In genomic region chr4:94557145-94557544, GRCm38 (mm10) we compare ENCODE assay signal across 9 mouse cellular contexts. TPM values are rescaled to one million over a fixed set of nuclear protein-coding genes. Genes with fewer than 3 reads are reported as not detected.
DNase-seq lines count a peak whose midpoint lies in the region; ATAC-seq and TF ChIP-seq lines count a peak whose summit lies in the region.
"Had no signal": no experiment of that assay in that cellular context is flagged by ENCODE, and none has a peak within 500 bp of the region (broad histone marks: within the 10 kb centered on the region; RNA-seq: fewer than 3 reads in every experiment).

No protein-coding gene starts in this region.

- TF ChIP-seq POLR2A in limb, embryonic 14.5 days (IDR thresholded peaks at IDR 0.05; ENCODE audit: borderline replicate concordance, extremely low read depth, insufficient read depth, insufficient read length), result no peak

- no peaks in the 10 kb centered on the region for H3K27me3 ChIP-seq in C2C12 (ENCODE audit: control insufficient read depth, insufficient read depth, insufficient read length)
- no peaks in the 10 kb centered on the region for H3K27me3 ChIP-seq in forebrain, embryonic 13.5 days
- no peaks in the 10 kb centered on the region for H3K27me3 ChIP-seq in limb, embryonic 14.5 days (ENCODE audit: control insufficient read depth, insufficient read depth, low read length)

- no peak overlapping the region for H3ac ChIP-seq in C2C12 (ENCODE audit: control insufficient read depth, insufficient read length, low read depth)

- peaks cover 10% of the 10 kb centered on the region for H3K4me1 ChIP-seq in forebrain, embryonic 13.5 days
- no peaks in the 10 kb centered on the region for H3K4me1 ChIP-seq in limb, embryonic 14.5 days (ENCODE audit: control insufficient read depth, insufficient read depth, low read length)

- H3K4me3 ChIP-seq in C2C12 (ENCODE audit: insufficient read depth, poor library complexity, severe bottlenecking), result peak overlapping the region; percentile 92
- peak overlapping the region; percentile 95; the same call in 1 of the 2 replicates for H3K4me3 ChIP-seq in forebrain, embryonic 13.5 days
- peak overlapping the region; percentile 86 for H3K4me3 ChIP-seq in limb, embryonic 14.5 days (replicated peaks; ENCODE audit: low read length)

- WGBS in forebrain, embryonic 13.5 days, result 75% methylated on average over 7 of the region's 7 CpGs
- WGBS in limb, embryonic 14.5 days, result 75% methylated on average over 7 of the region's 7 CpGs

- H3K79me3 ChIP-seq in C2C12 (ENCODE audit: low read depth), result peaks cover 20% of the 10 kb centered on the region

- H3K79me2 ChIP-seq in C2C12 (ENCODE audit: control insufficient read depth, insufficient read depth), result peaks cover 43% of the 10 kb centered on the region

- no peak overlapping the region for H3K9ac ChIP-seq in forebrain, embryonic 13.5 days
- no peak overlapping the region for H3K9ac ChIP-seq in limb, embryonic 14.5 days (ENCODE audit: low read depth, low read length, severe bottlenecking)

- no peak overlapping the region for H3K27ac ChIP-seq in forebrain, embryonic 13.5 days
- no peak overlapping the region for H3K27ac ChIP-seq in limb, embryonic 14.5 days (replicated peaks; ENCODE audit: low read depth, low read length)

- H3K36me3 ChIP-seq in C2C12 (ENCODE audit: control insufficient read depth, insufficient read depth), result no peaks in the 10 kb centered on the region
- H3K36me3 ChIP-seq in forebrain, embryonic 13.5 days (ENCODE audit: poor library complexity, severe bottlenecking), result no peaks in the 10 kb centered on the region
- no peaks in the 10 kb centered on the region for H3K36me3 ChIP-seq in limb, embryonic 14.5 days (ENCODE audit: control insufficient read depth, insufficient read depth, low read length)

- H3K4me2 ChIP-seq in forebrain, embryonic 13.5 days, result peak overlapping the region; percentile 32; the same call in 1 of the 2 replicates
- peak overlapping the region; percentile 47 for H3K4me2 ChIP-seq in limb, embryonic 14.5 days (replicated peaks; ENCODE audit: low read depth, low read length, severe bottlenecking)

- TF ChIP-seq CTCF in C2C12 (IDR thresholded peaks at IDR 0.05; ENCODE audit: control insufficient read depth, insufficient read depth, insufficient read length), result no peak

- peak; percentile 2; the same call in 1 of the 2 replicates for ATAC-seq in forebrain, embryonic 13.5 days
- no peak for ATAC-seq in limb, embryonic 14.5 days (ENCODE audit: low FRiP score, low read depth)

- no peaks in the 10 kb centered on the region for H3K9me3 ChIP-seq in forebrain, embryonic 13.5 days (replicated peaks)
- no peaks in the 10 kb centered on the region for H3K9me3 ChIP-seq in limb, embryonic 14.5 days (ENCODE audit: control insufficient read depth, low read length)

- peak; percentile 74 for DNase-seq in heart, adult 11 months
- no peak for DNase-seq in heart, postnatal 10 days
- DNase-seq in limb, embryonic 14.5 days (ENCODE audit: low spot score), result no peak
- no peak for DNase-seq in adipocyte (ENCODE audit: low spot score)
- no peak for DNase-seq in urinary bladder, postnatal 36 days (ENCODE audit: low spot score in 2 of 2)
- DNase-seq in left cerebral cortex, postnatal 14 days (ENCODE audit: low spot score in 2 of 2), result no peak

- intact Hi-C loops in heart, postnatal 10 days (cut with DNase I), result loop anchor here (5.0 kb wide), 1 partner anchor 45 kb away; the partner anchor contains the start of gene Plaa
- intact Hi-C loops in left cerebral cortex, postnatal 14 days (cut with DNase I), result no loop called here

TF ChIP-seq in C2C12, 6 proteins besides CTCF, POLR2A, EP300 and RAD21:
- TF ChIP-seq FOSL1 (IDR thresholded peaks at IDR 0.05; ENCODE audit: insufficient read depth, low read length, poor library complexity, severe bottlenecking) (no peak), MAX (IDR thresholded peaks at IDR 0.05) (no peak), MYOD1 (IDR thresholded peaks at IDR 0.05; ENCODE audit: control insufficient read depth, insufficient read length, low read depth) (no peak)

RNA-seq across cellular contexts. Expression of gene Caap1, which starts 0.5 kb away (rescaled TPM):
- total RNA-seq in heart, postnatal 10 days (2021), result 1 to 10 TPM; 4.7 to 6.4 TPM
- polyA plus RNA-seq in C2C12 (2012; fragmentation: generic; extraction: Trizol), result 3.4 TPM
- 27.3 and 27.7 TPM in 2 replicates for polyA plus RNA-seq in forebrain, embryonic 13.5 days (2015; fragmentation: Nextera tagmentation; extraction: Ambion mirVana)
- polyA plus RNA-seq in limb, embryonic 14.5 days (2012; rRNA removed), result 11.0 and 15.4 TPM in 2 replicates
- polyA plus RNA-seq in limb, embryonic 14.5 days (2014; fragmentation: Nextera tagmentation; extraction: Ambion mirVana), result 17.9 and 19.5 TPM in 2 replicates
- total RNA-seq in left cerebral cortex, postnatal 14 days (2021), result 10 to 100 TPM; 10.2 to 10.6 TPM

RNA-seq across cellular contexts. Expression of gene Gm10306, which starts 0.8 kb away (rescaled TPM):
- not detected for total RNA-seq in heart, postnatal 10 days (2021)
- not detected for polyA plus RNA-seq in C2C12 (2012; fragmentation: generic; extraction: Trizol)
- 0.93 TPM in 1 of 2 replicates, not detected in the other for polyA plus RNA-seq in forebrain, embryonic 13.5 days (2015; fragmentation: Nextera tagmentation; extraction: Ambion mirVana)
- not detected in 2 replicates for polyA plus RNA-seq in limb, embryonic 14.5 days (2012; rRNA removed)
- 0.81 TPM in 1 of 2 replicates, not detected in the other for polyA plus RNA-seq in limb, embryonic 14.5 days (2014; fragmentation: Nextera tagmentation; extraction: Ambion mirVana)
- not detected for total RNA-seq in left cerebral cortex, postnatal 14 days (2021)
- total RNA-seq: heart, postnatal 36 days had no signal

RNA-seq across cellular contexts. Expression of gene Plaa, which starts 45.9 kb away (rescaled TPM):
- total RNA-seq in heart, postnatal 10 days (2021), result 10 to 100 TPM; 48.7 to 49.1 TPM
- 26.5 TPM for polyA plus RNA-seq in C2C12 (2012; fragmentation: generic; extraction: Trizol)
- polyA plus RNA-seq in forebrain, embryonic 13.5 days (2015; fragmentation: Nextera tagmentation; extraction: Ambion mirVana), result 83.8 and 86.6 TPM in 2 replicates
- 39.0 and 39.3 TPM in 2 replicates for polyA plus RNA-seq in limb, embryonic 14.5 days (2012; rRNA removed)
- 57.3 and 62.9 TPM in 2 replicates for polyA plus RNA-seq in limb, embryonic 14.5 days (2014; fragmentation: Nextera tagmentation; extraction: Ambion mirVana)
- total RNA-seq in left cerebral cortex, postnatal 14 days (2021), result 10 to 100 TPM; 54.7 to 57.7 TPM

RNA-seq across cellular contexts. Expression of gene Ift74, which starts 57.1 kb away (rescaled TPM):
- 1 to 10 TPM; 6.8 to 7.4 TPM for total RNA-seq in heart, postnatal 10 days (2021)
- polyA plus RNA-seq in C2C12 (2012; fragmentation: generic; extraction: Trizol), result 9.1 TPM
- 46.2 and 46.3 TPM in 2 replicates for polyA plus RNA-seq in forebrain, embryonic 13.5 days (2015; fragmentation: Nextera tagmentation; extraction: Ambion mirVana)
- 9.4 and 20.9 TPM in 2 replicates for polyA plus RNA-seq in limb, embryonic 14.5 days (2012; rRNA removed)
- polyA plus RNA-seq in limb, embryonic 14.5 days (2014; fragmentation: Nextera tagmentation; extraction: Ambion mirVana), result 34.1 and 38.0 TPM in 2 replicates
- total RNA-seq in left cerebral cortex, postnatal 14 days (2021), result 10 to 100 TPM; 24.6 to 27.9 TPM
